20 mouse cellular contexts compared by ENCODE assay signal in genomic region chr14:23719246-23719645, GRCm38 (mm10).
DNase-seq lines count a peak whose midpoint lies in the region; ATAC-seq and TF ChIP-seq lines count a peak whose summit lies in the region.
"Had no signal": no experiment of that assay in that cellular context is flagged by ENCODE, and none has a peak within 500 bp of the region (broad histone marks: within the 10 kb centered on the region; RNA-seq: fewer than 3 reads in every experiment).

No protein-coding gene starts in this region.

- H3K9ac ChIP-seq in forebrain, embryonic 16.5 days (replicated peaks; ENCODE audit: low read depth, low read length): no peak overlapping the region
- no peak overlapping the region for H3K9ac ChIP-seq in forebrain, embryonic 11.5 days (ENCODE audit: low read length)
- H3K9ac ChIP-seq in hindbrain, postnatal 0 days (replicated peaks; ENCODE audit: low read length): no peak overlapping the region
- no peak overlapping the region for H3K9ac ChIP-seq in hindbrain, embryonic 16.5 days (ENCODE audit: low read depth, low read length)
- no peak overlapping the region for H3K9ac ChIP-seq in midbrain, embryonic 14.5 days (replicated peaks; ENCODE audit: low read length)
- no peak overlapping the region for H3K9ac ChIP-seq in midbrain, embryonic 16.5 days (ENCODE audit: low read depth, low read length)
- H3K9ac ChIP-seq: embryonic facial prominence, embryonic 12.5 days; forebrain, embryonic 15.5 days; heart, embryonic 15.5 days; hindbrain, embryonic 15.5 days had no signal

- H3K4me3 ChIP-seq in forebrain, embryonic 16.5 days (replicated peaks; ENCODE audit: low read length): no peak overlapping the region
- H3K4me3 ChIP-seq in forebrain, embryonic 11.5 days (ENCODE audit: low read depth, low read length): no peak overlapping the region
- H3K4me3 ChIP-seq in hindbrain, postnatal 0 days (ENCODE audit: low read length): no peak overlapping the region
- H3K4me3 ChIP-seq in hindbrain, embryonic 16.5 days (ENCODE audit: low read length): no peak overlapping the region
- no peak overlapping the region for H3K4me3 ChIP-seq in midbrain, embryonic 14.5 days (replicated peaks; ENCODE audit: low read depth, low read length)
- H3K4me3 ChIP-seq in midbrain, embryonic 16.5 days (ENCODE audit: low read depth, low read length): no peak overlapping the region
- no peak overlapping the region for H3K4me3 ChIP-seq in cortical plate, adult 2 months (ENCODE audit: insufficient read depth, low read length)
- H3K4me3 ChIP-seq: embryonic facial prominence, embryonic 12.5 days; forebrain, embryonic 15.5 days; heart, adult 2 months; heart, embryonic 15.5 days; hindbrain, embryonic 15.5 days had no signal

- H3K4me1 ChIP-seq in forebrain, embryonic 16.5 days (replicated peaks; ENCODE audit: control insufficient read depth, insufficient read depth, low read length): peaks cover 7% of the 10 kb centered on the region
- peaks cover 3% of the 10 kb centered on the region; the same call in 1 of the 2 replicates for H3K4me1 ChIP-seq in forebrain, embryonic 11.5 days (replicated peaks; ENCODE audit: control insufficient read depth, insufficient read depth, low read length)
- H3K4me1 ChIP-seq in hindbrain, postnatal 0 days (ENCODE audit: insufficient read depth, low read length): no peaks in the 10 kb centered on the region
- peaks cover 2% of the 10 kb centered on the region for H3K4me1 ChIP-seq in hindbrain, embryonic 16.5 days (ENCODE audit: control insufficient read depth, insufficient read depth, low read depth, low read length)
- peaks cover 6% of the 10 kb centered on the region; the same call in 1 of the 2 replicates for H3K4me1 ChIP-seq in midbrain, embryonic 14.5 days (ENCODE audit: control insufficient read depth, insufficient read depth, low read length)
- H3K4me1 ChIP-seq in midbrain, embryonic 16.5 days (ENCODE audit: control insufficient read depth, insufficient read depth, low read length): peaks cover 10% of the 10 kb centered on the region
- peaks cover 6% of the 10 kb centered on the region; the same call in 1 of the 2 replicates for H3K4me1 ChIP-seq in cortical plate, adult 2 months (ENCODE audit: control insufficient read depth, insufficient read depth, low read length)
- H3K4me1 ChIP-seq: embryonic facial prominence, embryonic 12.5 days; heart, embryonic 15.5 days had no signal

- DNase-seq in forebrain, embryonic 11.5 days (ENCODE audit: low spot score): no peak
- peak; percentile 71 for DNase-seq in hindbrain, postnatal 0 days (ENCODE audit: low spot score)
- peak; percentile 36 for DNase-seq in midbrain, embryonic 14.5 days
- DNase-seq: adrenal gland, postnatal 14 days; cerebellum, adult 2 months; cerebellum, postnatal 14 days; heart, adult 2 months; heart, postnatal 14 days; kidney, adult 11 months had no signal

- H3K27ac ChIP-seq in forebrain, embryonic 16.5 days (ENCODE audit: low read length): no peak overlapping the region
- H3K27ac ChIP-seq in forebrain, embryonic 11.5 days (ENCODE audit: low read depth, low read length): no peak overlapping the region
- no peak overlapping the region for H3K27ac ChIP-seq in hindbrain, postnatal 0 days
- H3K27ac ChIP-seq in hindbrain, embryonic 16.5 days (ENCODE audit: low read depth, low read length): no peak overlapping the region
- H3K27ac ChIP-seq in midbrain, embryonic 14.5 days (replicated peaks; ENCODE audit: low read depth, low read length): no peak overlapping the region
- H3K27ac ChIP-seq in midbrain, embryonic 16.5 days (ENCODE audit: low read length): no peak overlapping the region
- 0 out of 2 replicates have a peak overlapping the region, but pooled peaks have one; percentile 2 for H3K27ac ChIP-seq in cortical plate, adult 2 months (ENCODE audit: insufficient read depth, low read length)
- H3K27ac ChIP-seq: embryonic facial prominence, embryonic 12.5 days; forebrain, embryonic 15.5 days; heart, adult 2 months; heart, embryonic 15.5 days; hindbrain, embryonic 15.5 days had no signal

- WGBS in forebrain, embryonic 16.5 days: 49% methylated on average over 3 of the region's 3 CpGs
- 68% methylated on average over 3 of the region's 3 CpGs for WGBS in forebrain, embryonic 11.5 days
- WGBS in hindbrain, postnatal 0 days: 26% methylated on average over 3 of the region's 3 CpGs
- 25% methylated on average over 3 of the region's 3 CpGs for WGBS in hindbrain, embryonic 16.5 days
- 28% methylated on average over 3 of the region's 3 CpGs for WGBS in midbrain, embryonic 14.5 days
- WGBS in midbrain, embryonic 16.5 days: 37% methylated on average over 3 of the region's 3 CpGs

- no peak overlapping the region for H3K4me2 ChIP-seq in forebrain, embryonic 16.5 days (ENCODE audit: low read length)
- H3K4me2 ChIP-seq in forebrain, embryonic 11.5 days (ENCODE audit: low read depth, low read length, severe bottlenecking): no peak overlapping the region
- no peak overlapping the region for H3K4me2 ChIP-seq in hindbrain, postnatal 0 days (ENCODE audit: low read depth, low read length)
- no peak overlapping the region for H3K4me2 ChIP-seq in hindbrain, embryonic 16.5 days (ENCODE audit: low read length)
- H3K4me2 ChIP-seq in midbrain, embryonic 14.5 days (ENCODE audit: low read length): no peak overlapping the region
- no peak overlapping the region for H3K4me2 ChIP-seq in midbrain, embryonic 16.5 days (ENCODE audit: low read length)
- H3K4me2 ChIP-seq: embryonic facial prominence, embryonic 12.5 days; forebrain, embryonic 15.5 days; heart, embryonic 11.5 days; heart, embryonic 15.5 days; hindbrain, embryonic 15.5 days had no signal

- no peaks in the 10 kb centered on the region for H3K9me3 ChIP-seq in forebrain, embryonic 16.5 days (ENCODE audit: control insufficient read depth, low read length)
- H3K9me3 ChIP-seq in forebrain, embryonic 11.5 days (ENCODE audit: control insufficient read depth, low read length): no peaks in the 10 kb centered on the region
- no peaks in the 10 kb centered on the region for H3K9me3 ChIP-seq in hindbrain, postnatal 0 days (ENCODE audit: low read length)
- no peaks in the 10 kb centered on the region for H3K9me3 ChIP-seq in hindbrain, embryonic 16.5 days (ENCODE audit: control insufficient read depth, low read length)
- H3K9me3 ChIP-seq in midbrain, embryonic 14.5 days (ENCODE audit: control insufficient read depth, low read length): no peaks in the 10 kb centered on the region
- H3K9me3 ChIP-seq in midbrain, embryonic 16.5 days (replicated peaks; ENCODE audit: control insufficient read depth, low read length, poor library complexity, severe bottlenecking): no peaks in the 10 kb centered on the region
- H3K9me3 ChIP-seq: embryonic facial prominence, embryonic 12.5 days; forebrain, embryonic 15.5 days; heart, embryonic 15.5 days; hindbrain, embryonic 15.5 days had no signal

- TF ChIP-seq CTCF in hindbrain, postnatal 0 days (IDR thresholded peaks at IDR 0.05; ENCODE audit: low read depth): no peak
- no peak for TF ChIP-seq CTCF in cortical plate, adult 2 months (IDR thresholded peaks at IDR 0.05; ENCODE audit: extremely low read depth, insufficient read depth, low read length)

- TF ChIP-seq POLR2A in cortical plate, adult 2 months (IDR thresholded peaks at IDR 0.05; ENCODE audit: extremely low read depth, insufficient read depth, low read length): no peak

- peak; percentile 15; the same call in 1 of the 2 replicates for ATAC-seq in forebrain, embryonic 16.5 days
- ATAC-seq in forebrain, embryonic 11.5 days (replicated peaks; ENCODE audit: low FRiP score): no peak
- ATAC-seq in hindbrain, postnatal 0 days: peak; percentile 48; the same call in 1 of the 2 replicates
- ATAC-seq in hindbrain, embryonic 16.5 days: no peak; the same call in 1 of the 2 replicates
- ATAC-seq in midbrain, embryonic 14.5 days (ENCODE audit: low FRiP score, low TSS enrichment): no peak
- ATAC-seq in midbrain, embryonic 16.5 days: no peak
- ATAC-seq: activated CD4-positive, CD25-positive, alpha-beta regulatory T cell, adult 4 months; forebrain, embryonic 15.5 days; Patski had no signal

- no peaks in the 10 kb centered on the region for H3K27me3 ChIP-seq in forebrain, embryonic 16.5 days (replicated peaks; ENCODE audit: control insufficient read depth, insufficient read depth, low read length)
- no peaks in the 10 kb centered on the region for H3K27me3 ChIP-seq in forebrain, embryonic 11.5 days (ENCODE audit: control insufficient read depth, insufficient read depth, low read length)
- H3K27me3 ChIP-seq in hindbrain, postnatal 0 days (ENCODE audit: insufficient read depth, low read length): no peaks in the 10 kb centered on the region
- no peaks in the 10 kb centered on the region for H3K27me3 ChIP-seq in hindbrain, embryonic 16.5 days (replicated peaks; ENCODE audit: control insufficient read depth, insufficient read depth, low read length)
- H3K27me3 ChIP-seq in midbrain, embryonic 14.5 days (ENCODE audit: control insufficient read depth, insufficient read depth, low read length): no peaks in the 10 kb centered on the region
- H3K27me3 ChIP-seq in midbrain, embryonic 16.5 days (ENCODE audit: control insufficient read depth, insufficient read depth, low read depth, low read length): no peaks in the 10 kb centered on the region
- H3K27me3 ChIP-seq: embryonic facial prominence, embryonic 12.5 days; forebrain, embryonic 15.5 days; hindbrain, embryonic 15.5 days; Patski had no signal

- H3K36me3 ChIP-seq in forebrain, embryonic 16.5 days (ENCODE audit: control insufficient read depth, insufficient read depth): no peaks in the 10 kb centered on the region
- H3K36me3 ChIP-seq in forebrain, embryonic 11.5 days (ENCODE audit: control insufficient read depth, insufficient read depth, low read length): no peaks in the 10 kb centered on the region
- H3K36me3 ChIP-seq in hindbrain, postnatal 0 days (ENCODE audit: insufficient read depth, low read length): no peaks in the 10 kb centered on the region
- no peaks in the 10 kb centered on the region for H3K36me3 ChIP-seq in hindbrain, embryonic 16.5 days (ENCODE audit: control insufficient read depth, insufficient read depth, low read length)
- H3K36me3 ChIP-seq in midbrain, embryonic 14.5 days (ENCODE audit: control insufficient read depth, insufficient read depth, low read length): no peaks in the 10 kb centered on the region
- no peaks in the 10 kb centered on the region for H3K36me3 ChIP-seq in midbrain, embryonic 16.5 days (ENCODE audit: control insufficient read depth, insufficient read depth, low read length)
- H3K36me3 ChIP-seq: embryonic facial prominence, embryonic 12.5 days; forebrain, embryonic 15.5 days; heart, embryonic 15.5 days; hindbrain, embryonic 15.5 days had no signal

Comparison
In these comparisons a context has a peak if more than half of its experiments do, and no peak if none do; other contexts are left out.
1. ATAC-seq: peak in forebrain, embryonic 16.5 days (single experiment) and hindbrain, postnatal 0 days (single experiment); none in forebrain, embryonic 11.5 days (single experiment), hindbrain, embryonic 16.5 days (single experiment), midbrain, embryonic 14.5 days (single experiment) and midbrain, embryonic 16.5 days (single experiment).